Mouse (Mus musculus) adipose tissue, adult 10 weeks (tissue): Measurements from ENCODE around the gene Tnnc1. TPM values are rescaled to one million over a fixed set of nuclear protein-coding genes. Genes with fewer than 3 reads are reported as not detected.

Source experiments
- polyA plus RNA-seq: library from polyadenylated mRNA; stranded (reverse); fragments of 350-450 nt; fragmentation: Illumina TruSeq; extraction: RNeasy Lipid Tissue Mini Kit (QIAGEN cat#74804); gene quantifications from one replicate; pipeline ENCODE4 v1.2.3, GENCODE M21; 2014; ENCODE audit warnings: low read depth, low replicate concordance

The Tnnc1 gene
- 1.4 TPM for polyA plus RNA-seq

DNA sequence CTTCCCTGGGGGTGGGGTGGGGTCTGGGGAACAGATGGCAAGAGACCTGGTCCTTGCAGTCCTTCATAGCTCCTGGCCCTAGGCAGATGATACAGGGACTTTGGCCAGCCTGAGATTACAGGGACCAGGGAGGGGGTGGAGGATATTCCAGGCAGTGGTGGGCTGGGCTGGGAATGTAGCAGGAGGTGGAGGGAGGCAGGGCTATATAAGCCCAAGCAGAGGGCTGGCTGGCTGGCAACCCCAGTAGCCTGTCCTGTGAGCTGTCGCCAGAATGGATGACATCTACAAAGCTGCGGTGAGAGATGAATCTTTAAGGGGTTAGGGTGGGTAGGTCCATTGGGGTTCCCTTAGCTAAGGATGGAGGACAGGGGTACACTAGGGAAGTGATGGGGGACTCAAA is at the start of gene Tnnc1:
Tnnc1 (plus strand) TSS at position 229 of the 400 bp plus-strand sequence.

DNA sequence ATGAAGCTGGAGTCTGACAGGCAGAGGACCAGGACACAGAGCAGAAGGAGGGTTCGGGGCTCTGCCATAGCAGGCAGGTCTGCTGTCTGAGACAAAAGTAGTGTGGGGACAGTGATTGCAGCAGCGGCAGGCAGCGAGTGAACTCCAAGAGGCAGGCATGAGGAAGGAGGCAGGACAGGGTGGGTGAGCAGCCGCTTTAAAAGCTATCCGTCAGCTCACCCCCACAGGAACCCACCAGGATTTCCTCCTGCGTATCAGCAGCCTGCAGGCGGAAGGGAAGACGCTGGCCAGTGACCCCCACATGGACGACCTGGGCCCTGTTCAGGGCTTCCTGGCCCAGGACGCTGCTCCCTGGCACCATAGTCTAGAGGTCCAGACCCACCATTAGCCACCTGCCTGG is 39.7 kb upstream of the Tnnc1 start, which contains the start of gene Stab1:
Stab1 (minus strand) TSS at position 217 of the 400 bp plus-strand sequence.

DNA sequence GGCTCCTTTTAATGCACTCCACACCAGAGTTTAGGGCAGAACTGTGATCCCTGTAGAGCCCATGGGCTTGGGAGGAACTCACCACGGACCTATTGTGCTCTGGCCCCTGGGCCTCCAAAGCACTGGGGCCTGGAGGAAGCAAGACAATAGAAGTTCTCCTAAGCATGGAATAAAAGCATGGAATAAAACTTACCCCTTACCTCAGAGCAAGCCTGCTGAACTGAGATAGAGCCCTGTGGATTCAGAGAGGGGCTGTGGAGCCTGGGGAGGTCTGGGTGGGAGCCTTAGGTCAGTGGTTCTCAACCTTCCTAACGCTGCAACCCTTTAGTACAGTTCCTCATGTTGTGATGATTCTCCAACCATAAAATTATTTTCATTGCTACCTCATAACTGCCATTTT is 8.7 kb downstream of the Tnnc1 start, which contains the start of gene Nisch:
Nisch (minus strand) TSS at position 101 of the 400 bp plus-strand sequence.

DNA sequence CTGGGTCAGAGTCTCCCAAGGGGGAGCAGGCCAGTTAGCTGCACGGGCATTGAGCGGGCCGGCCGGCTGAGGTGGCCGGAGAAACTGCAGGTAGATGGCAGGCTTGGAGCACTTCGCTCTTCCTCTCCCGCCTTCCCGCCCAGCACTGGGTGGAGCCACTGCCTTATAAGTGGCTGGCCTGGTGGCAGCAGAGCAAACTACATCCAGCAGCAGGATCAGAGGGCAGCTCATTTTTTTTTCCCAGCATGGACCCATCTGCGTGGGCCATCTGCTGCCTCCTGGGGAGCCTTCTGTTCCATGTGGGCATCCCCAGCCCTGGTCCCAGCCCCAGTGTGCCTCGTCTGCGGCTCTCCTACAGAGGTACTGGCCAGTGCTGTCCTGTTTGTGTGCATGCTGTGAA is 9.6 kb downstream of the Tnnc1 start, which contains the start of gene Sema3g:
Sema3g (plus strand) TSS at position 195 of the 400 bp plus-strand sequence.

DNA sequence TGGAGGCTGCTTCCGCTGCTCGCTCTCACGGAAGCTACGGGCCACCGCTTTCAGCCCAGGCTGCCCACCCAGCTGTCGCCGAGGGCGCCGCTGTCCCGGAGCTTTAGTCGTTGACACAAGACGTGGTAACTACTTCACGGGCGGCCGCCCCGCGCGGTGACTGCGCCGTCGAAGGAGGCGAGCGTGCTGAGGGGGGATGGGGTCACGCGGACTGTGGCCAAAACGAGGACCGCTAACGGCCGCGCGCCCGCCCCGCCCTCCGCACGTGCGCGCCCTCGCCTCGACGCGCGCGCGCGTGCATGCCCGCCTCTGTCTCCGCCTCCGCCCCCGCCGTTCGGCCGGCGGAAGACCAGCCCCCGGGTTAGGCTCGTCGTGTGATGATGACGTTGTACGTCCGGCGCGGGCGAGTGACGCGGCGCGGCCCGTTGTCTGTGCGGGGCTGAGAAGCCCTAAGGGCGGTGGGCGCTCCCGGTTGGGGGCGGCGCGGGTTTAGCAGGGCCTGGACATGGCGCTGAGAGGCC is 43.0 kb downstream of the Tnnc1 start, which contains the start of the genes Phf7 and Bap1:
Phf7 (minus strand) TSS at position 234 of the 521 bp plus-strand sequence.
Bap1 (plus strand) TSS at position 367 of the 521 bp plus-strand sequence.

Other genes with a start within 250 kb of the Tnnc1 start
- 75.5 TPM for gene Glt8d1, start 206.9 kb upstream of the Tnnc1 start, polyA plus RNA-seq
- 318 TPM for gene Spcs1, start 206.6 kb upstream of the Tnnc1 start, polyA plus RNA-seq
- 18.0 TPM for gene Pbrm1, start 189.2 kb upstream of the Tnnc1 start, polyA plus RNA-seq
- 43.5 TPM for gene Gnl3, start 189.2 kb upstream of the Tnnc1 start, polyA plus RNA-seq
- gene Smim4, start 79.4 kb upstream of the Tnnc1 start, polyA plus RNA-seq: 34.3 TPM
- 25.1 TPM for gene Nt5dc2, start 77.3 kb upstream of the Tnnc1 start, polyA plus RNA-seq
- 47.2 TPM for gene Stab1, start 39.7 kb upstream of the Tnnc1 start, polyA plus RNA-seq
- gene Nisch, start 8.6 kb downstream of the Tnnc1 start, polyA plus RNA-seq: 268 TPM
- gene Sema3g, start 9.5 kb downstream of the Tnnc1 start, polyA plus RNA-seq: 16.2 TPM
- 38.3 TPM for gene Phf7, start 43.0 kb downstream of the Tnnc1 start, polyA plus RNA-seq
- 37.2 TPM for gene Bap1, start 43.1 kb downstream of the Tnnc1 start, polyA plus RNA-seq
- 2.5 TPM for gene Dnah1, start 115.6 kb downstream of the Tnnc1 start, polyA plus RNA-seq
- 37.8 TPM for gene Capn7, start 128.3 kb downstream of the Tnnc1 start, polyA plus RNA-seq
- 34.4 TPM for gene Sh3bp5, start 227.8 kb downstream of the Tnnc1 start, polyA plus RNA-seq